Mouse (Mus musculus) 416B (cell line): ENCODE results near the gene Micall2.
"Not testable (repeated sequence)": the region's sequence is repeated elsewhere in the genome, so short reads cannot be mapped to it uniquely, and the experiment has no call there.

Experiments
- DNase-seq: peaks from one replicate; pipeline ENCODE4 v3.0.0; 2011; ENCODE audit warnings: low read depth

Micall2 gene

GRCm38 (mm10) chr5:139730712-139731486 is 5.2 kb downstream of the Micall2 start:
- no peak for DNase-seq

GRCm38 (mm10) chr5:139727261-139727660 is 8.9 kb downstream of the Micall2 start:
- peak; percentile 88 for DNase-seq

GRCm38 (mm10) chr5:139726186-139726585 is 9.9 kb downstream of the Micall2 start:
- peak; percentile 93 for DNase-seq

GRCm38 (mm10) chr5:139724336-139725116 is 11.6 kb downstream of the Micall2 start:
- no peak for DNase-seq

- DNase-seq, result no peak
These were observed 13.0 kb downstream of the Micall2 start for GRCm38 (mm10) chr5:139723113-139723512.

GRCm38 (mm10) chr5:139722709-139723108 is 13.4 kb downstream of the Micall2 start:
- peak; percentile 67 for DNase-seq

GRCm38 (mm10) chr5:139718949-139719348 is 17.2 kb downstream of the Micall2 start:
- DNase-seq, result no peak

GRCm38 (mm10) chr5:139718540-139718939 is 17.6 kb downstream of the Micall2 start:
- no peak for DNase-seq

GRCm38 (mm10) chr5:139717723-139718122 is 18.4 kb downstream of the Micall2 start:
- peak; percentile 62 for DNase-seq

GRCm38 (mm10) chr5:139706496-139706895 is 29.6 kb downstream of the Micall2 start:
- no peak for DNase-seq

GRCm38 (mm10) chr5:139702905-139703304 is 33.2 kb downstream of the Micall2 start:
- peak; percentile 64 for DNase-seq

GRCm38 (mm10) chr5:139702236-139702635 is 33.9 kb downstream of the Micall2 start:
- DNase-seq, result peak; percentile 88

GRCm38 (mm10) chr5:139696954-139697353 is 39.2 kb downstream of the Micall2 start:
- DNase-seq, result peak; percentile 22

GRCm38 (mm10) chr5:139695876-139696275 is 40.3 kb downstream of the Micall2 start:
- not testable (repeated sequence) for DNase-seq

- DNase-seq, result peak; percentile 84
These were observed 41.1 kb downstream of the Micall2 start for GRCm38 (mm10) chr5:139694989-139695571.

- DNase-seq, result no peak
These were observed 41.7 kb downstream of the Micall2 start for GRCm38 (mm10) chr5:139694292-139694988.

GRCm38 (mm10) chr5:139690791-139691190 is 45.3 kb downstream of the Micall2 start:
- DNase-seq, result peak; percentile 21

GRCm38 (mm10) chr5:139688356-139688755 is 47.8 kb downstream of the Micall2 start:
- no peak for DNase-seq

- DNase-seq, result peak; percentile 70
These were observed 48.5 kb downstream of the Micall2 start for GRCm38 (mm10) chr5:139687646-139688045.

GRCm38 (mm10) chr5:139686530-139687249 is 49.4 kb downstream of the Micall2 start:
- peak; percentile 79 for DNase-seq

- no peak for DNase-seq
These were observed 52.9 kb downstream of the Micall2 start for GRCm38 (mm10) chr5:139683228-139683627.

- no peak for DNase-seq
These were observed 53.5 kb downstream of the Micall2 start for GRCm38 (mm10) chr5:139682631-139682977.
